Mouse (Mus musculus) urinary bladder, postnatal 36 days (tissue): ENCODE results near the gene Slc35e3.

Experiments used
- DNase-seq, 2 experiments: peaks; one replicate each; pipeline ENCODE4 v3.0.0; 2022; ENCODE audit warnings: low spot score in 2 of 2, mixed read lengths in 1 of 2

Gene Slc35e3

DNA sequence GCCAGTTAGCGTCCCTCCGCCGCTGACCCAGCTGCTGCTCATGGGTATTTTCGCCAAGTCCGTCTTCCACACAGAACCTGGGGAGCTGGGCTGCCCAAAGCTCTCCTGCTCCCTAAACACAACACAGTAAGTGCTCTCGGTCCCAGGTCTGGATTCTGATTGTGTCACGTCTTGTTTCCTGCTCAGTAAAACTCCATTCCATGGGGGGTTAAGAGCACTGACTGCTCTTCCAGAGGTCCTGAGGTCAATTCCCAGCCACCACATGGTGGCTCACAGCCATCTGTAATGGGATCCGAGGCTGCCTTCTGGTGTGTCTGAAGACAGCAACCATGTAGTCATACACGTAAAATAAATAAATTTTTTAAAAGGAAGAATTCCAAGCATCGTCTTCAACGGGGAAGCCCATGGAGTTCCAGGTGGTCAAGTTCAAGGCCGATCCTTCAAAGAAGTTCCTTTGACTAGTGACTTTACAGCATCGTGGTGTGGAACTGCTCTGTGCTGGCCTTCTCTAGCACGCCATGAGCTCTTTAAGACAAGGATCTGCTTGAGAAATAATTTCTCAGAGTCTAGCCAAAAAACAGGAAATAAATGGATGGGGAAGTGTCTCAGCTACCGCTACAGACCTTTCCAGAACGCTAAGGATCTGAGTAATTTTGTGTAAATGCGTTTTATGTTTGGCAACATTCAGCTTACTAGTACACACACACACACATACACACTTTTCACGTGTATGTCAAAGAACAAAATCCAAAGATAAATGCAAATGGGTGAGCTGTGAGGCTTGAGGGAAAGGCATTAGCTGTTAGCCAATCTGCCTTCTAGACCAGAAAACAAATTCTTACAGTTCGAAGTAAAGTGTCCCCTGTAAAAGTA, 61.6 kb downstream of the Slc35e3 start:
- DNase-seq, result no peak

DNA sequence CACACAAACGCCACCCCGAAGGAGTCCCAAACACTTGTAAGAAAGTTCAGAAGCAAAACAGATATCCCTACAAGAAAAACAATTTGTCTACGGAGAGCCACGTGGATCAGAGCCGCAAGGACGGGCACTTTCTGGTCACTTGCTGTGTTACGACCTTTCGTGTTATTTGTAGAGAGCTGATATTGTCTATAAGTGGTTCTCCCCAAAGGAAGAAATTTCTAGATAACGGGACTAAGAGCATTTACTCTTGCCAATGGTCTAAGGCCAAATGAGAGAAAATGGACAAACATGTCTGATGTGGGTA, 62.5 kb downstream of the Slc35e3 start:
- no peak for DNase-seq
